Mouse (Mus musculus): ENCODE measurements around the gene Zfp683. TPM values are rescaled to one million over a fixed set of nuclear protein-coding genes. Genes with fewer than 3 reads are reported as not detected.
A peak's percentile ranks its signal among the peaks of the same experiment; 100 is the strongest.

Gene Zfp683
- total RNA-seq, 2 experiments from 2014 or later: not detected

- ATAC-seq (replicated peaks; ENCODE audit: low FRiP score, poor library complexity, severe bottlenecking): peak; percentile 81
Measured at GRCm38 (mm10) chr4:134087412-134087811, 33.8 kb downstream of the Zfp683 start.

- no peak for ATAC-seq (replicated peaks; ENCODE audit: low FRiP score, poor library complexity, severe bottlenecking)
Measured at GRCm38 (mm10) chr4:134089029-134089428, 35.4 kb downstream of the Zfp683 start.

GRCm38 (mm10) chr4:134090521-134091224, 37.0 kb downstream of the Zfp683 start:
- ATAC-seq (replicated peaks; ENCODE audit: low FRiP score, poor library complexity, severe bottlenecking): no peak

GRCm38 (mm10) chr4:134091225-134091529, 37.5 kb downstream of the Zfp683 start:
- no peak for ATAC-seq (replicated peaks; ENCODE audit: low FRiP score, poor library complexity, severe bottlenecking)

GRCm38 (mm10) chr4:134092382-134093288, 39.0 kb downstream of the Zfp683 start:
- ATAC-seq (replicated peaks; ENCODE audit: low FRiP score, poor library complexity, severe bottlenecking): peak; percentile 70

GRCm38 (mm10) chr4:134094004-134094564, 40.4 kb downstream of the Zfp683 start:
- no peak for ATAC-seq (replicated peaks; ENCODE audit: low FRiP score, poor library complexity, severe bottlenecking)

GRCm38 (mm10) chr4:134094923-134095547, 41.4 kb downstream of the Zfp683 start, which contains the start of gene Cd52:
Cd52 (minus strand) TSS chr4:134095082.
- ATAC-seq (replicated peaks; ENCODE audit: low FRiP score, poor library complexity, severe bottlenecking): no peak

GRCm38 (mm10) chr4:134096120-134096519, 42.5 kb downstream of the Zfp683 start:
- no peak for ATAC-seq (replicated peaks; ENCODE audit: low FRiP score, poor library complexity, severe bottlenecking)

- ATAC-seq (replicated peaks; ENCODE audit: low FRiP score, poor library complexity, severe bottlenecking): no peak
Measured at GRCm38 (mm10) chr4:134097015-134097608, 43.5 kb downstream of the Zfp683 start.

- no peak for ATAC-seq (replicated peaks; ENCODE audit: low FRiP score, poor library complexity, severe bottlenecking)
Measured at GRCm38 (mm10) chr4:134098628-134099027, 45.0 kb downstream of the Zfp683 start.

- ATAC-seq (replicated peaks; ENCODE audit: low FRiP score, poor library complexity, severe bottlenecking): no peak
Measured at GRCm38 (mm10) chr4:134100245-134100644, 46.6 kb downstream of the Zfp683 start.

- peak; percentile 99 for ATAC-seq (replicated peaks; ENCODE audit: low FRiP score, poor library complexity, severe bottlenecking)
Measured at GRCm38 (mm10) chr4:134101979-134102741, 48.5 kb downstream of the Zfp683 start, which contains the start of gene Ubxn11. Ubxn11 (plus strand) TSS chr4:134102570.

- ATAC-seq (replicated peaks; ENCODE audit: low FRiP score, poor library complexity, severe bottlenecking): no peak
Measured at GRCm38 (mm10) chr4:134102742-134103119, 49.1 kb downstream of the Zfp683 start.

- no peak for ATAC-seq (replicated peaks; ENCODE audit: low FRiP score, poor library complexity, severe bottlenecking)
Measured at GRCm38 (mm10) chr4:134106105-134106504, 52.5 kb downstream of the Zfp683 start.

- ATAC-seq (replicated peaks; ENCODE audit: low FRiP score, poor library complexity, severe bottlenecking): no peak
Measured at GRCm38 (mm10) chr4:134107730-134108129, 54.1 kb downstream of the Zfp683 start.

GRCm38 (mm10) chr4:134108196-134108595, 54.6 kb downstream of the Zfp683 start:
- no peak for ATAC-seq (replicated peaks; ENCODE audit: low FRiP score, poor library complexity, severe bottlenecking)
